Mouse (Mus musculus) left cerebral cortex, postnatal 14 days (tissue): ENCODE results near the gene Srsf3. TPM values are rescaled to one million over a fixed set of nuclear protein-coding genes. Genes with fewer than 3 reads are reported as not detected.
"Not testable (repeated sequence)": the region's sequence is repeated elsewhere in the genome, so short reads cannot be mapped to it uniquely, and the experiment has no call there.

ENCODE experiments used
- DNase-seq, 2 experiments: peaks; one replicate each; pipeline ENCODE4 v3.0.0; 2021 to 2022; ENCODE audit warnings: low spot score in 2 of 2, mixed read lengths in 1 of 2
- intact Hi-C: fragments of 180-260 bp; cut with DNase I; formaldehyde crosslinking; loops from one replicate; pipeline ENCODE4 v1.15.1; 2025
- total RNA-seq, 2 experiments: library from RNA; stranded (reverse); gene quantifications; 2 replicates each; pipeline ENCODE4 v1.2.3; 2021

Srsf3 gene
- total RNA-seq, 2 experiments from 2014 or later = 125 to 127 TPM

DNA sequence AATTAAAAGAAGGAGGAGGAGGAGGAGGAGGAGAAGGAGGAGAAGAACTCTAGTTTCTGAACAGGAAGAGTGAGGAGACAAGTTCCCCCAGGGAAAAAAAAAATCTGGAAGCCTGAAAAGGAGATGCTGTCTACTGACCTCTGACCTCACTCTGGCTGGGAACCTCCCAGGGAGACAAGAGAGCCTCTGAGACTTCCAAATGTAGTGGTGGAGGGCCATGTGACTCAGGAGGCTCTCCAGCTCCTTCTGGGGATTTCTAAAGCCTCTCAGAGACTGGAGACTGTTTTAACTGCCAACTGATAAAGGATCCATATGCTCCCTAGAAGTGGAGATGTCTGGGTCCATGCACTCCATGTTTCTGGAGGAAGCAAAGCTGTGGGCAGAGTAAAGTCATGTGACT is 18.2 kb upstream of the Srsf3 start:
- no peak for DNase-seq
- intact Hi-C loops = no loop called here

DNA sequence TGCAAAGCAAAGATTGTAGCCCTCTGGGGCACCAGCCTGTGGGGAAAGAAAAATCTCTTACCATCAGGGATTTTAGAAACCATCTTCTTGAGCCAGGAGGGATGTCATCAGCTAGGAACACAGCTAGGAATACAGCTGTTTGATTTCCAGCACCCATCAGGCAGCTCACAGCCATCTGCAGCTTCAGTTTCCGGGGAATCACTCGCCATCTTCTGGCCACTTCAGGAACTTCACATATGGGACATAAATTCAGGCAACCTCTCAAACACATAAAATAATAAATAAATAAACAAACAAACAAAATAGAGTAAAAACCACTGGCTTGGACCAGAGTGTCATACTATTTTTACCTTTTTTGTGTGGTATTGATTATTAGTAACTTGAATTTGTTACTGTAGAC is 16.8 kb upstream of the Srsf3 start:
- intact Hi-C loops = no loop called here
- peak in 1 of 2 experiments; percentile 51 for DNase-seq

DNA sequence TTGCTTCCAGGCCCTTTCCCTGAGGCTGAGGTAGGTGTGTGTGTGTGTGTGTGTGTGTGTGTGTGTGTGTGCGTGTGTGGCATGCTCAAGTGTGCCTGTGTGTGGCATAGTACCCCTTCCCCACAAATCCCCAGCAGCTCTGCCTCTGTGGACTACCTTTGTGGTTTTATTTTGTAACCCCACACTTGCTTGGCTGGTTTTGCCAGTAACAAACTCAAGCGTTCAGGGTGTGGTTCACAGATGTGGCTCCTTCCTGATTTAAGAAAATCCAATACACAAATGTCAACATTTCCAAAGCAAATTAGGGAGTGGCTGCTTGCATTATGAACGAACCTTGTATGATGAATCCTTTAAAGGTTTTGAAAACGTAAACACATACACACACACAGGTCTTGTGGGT is 15.7 kb upstream of the Srsf3 start:
- no peak for DNase-seq

DNA sequence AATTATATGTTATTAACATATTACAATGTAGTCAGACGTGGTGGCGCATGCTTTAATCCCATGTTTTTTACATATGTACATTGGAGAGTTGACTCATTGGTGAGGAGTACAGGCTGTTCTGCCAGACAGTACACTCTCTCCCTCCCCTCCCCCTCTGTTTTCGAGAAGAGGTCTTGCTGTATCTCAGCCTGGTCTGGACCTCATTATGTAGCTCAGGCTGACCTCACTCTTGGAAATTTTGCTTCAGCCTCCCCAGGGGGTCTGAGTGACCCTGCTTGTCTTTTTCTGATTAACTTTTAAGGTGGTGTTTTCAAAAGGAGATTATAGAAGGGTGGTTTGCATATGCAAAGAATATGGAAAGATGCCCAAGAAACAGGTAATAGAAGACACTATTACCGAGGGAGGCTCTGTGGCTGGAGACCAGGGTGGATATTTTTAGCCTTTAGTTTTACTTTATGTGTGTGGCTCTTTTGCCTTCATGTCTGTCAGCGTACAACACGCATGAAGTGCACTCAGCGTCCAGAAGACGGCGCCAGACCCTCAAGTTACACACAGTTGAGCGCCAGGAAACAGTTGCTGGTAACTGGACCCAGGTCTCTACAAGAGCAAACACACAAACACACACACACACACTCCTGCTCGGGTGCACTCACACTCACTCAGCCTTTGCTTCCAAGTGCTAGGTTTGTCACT is 14.0 kb upstream of the Srsf3 start:
- no peak for DNase-seq
- intact Hi-C loops = no loop called here

More for the DNA sequence above, 15.7 kb upstream of the Srsf3 start:
- intact Hi-C loops = no loop called here

DNA sequence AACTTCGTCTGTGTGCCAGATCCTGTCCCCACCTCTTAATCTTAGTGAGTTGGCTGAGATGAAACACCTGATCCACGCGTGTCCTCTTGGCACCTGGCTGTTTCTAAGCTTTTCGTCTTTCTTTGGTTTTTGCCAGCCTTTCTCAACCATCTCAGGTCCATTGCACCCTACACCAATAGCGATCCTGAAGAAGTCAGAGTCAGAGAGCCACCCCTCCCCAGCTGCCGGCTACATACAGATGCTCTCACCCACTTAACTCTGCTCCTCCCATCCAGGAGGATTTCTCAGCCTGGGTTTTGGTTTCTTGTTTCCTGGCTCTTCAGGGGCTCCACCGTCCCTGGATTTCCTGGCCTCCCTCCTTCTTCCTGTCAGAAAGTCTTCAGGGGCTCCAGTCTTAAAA is 13.0 kb upstream of the Srsf3 start:
- DNase-seq = no peak
- intact Hi-C loops = no loop called here

DNA sequence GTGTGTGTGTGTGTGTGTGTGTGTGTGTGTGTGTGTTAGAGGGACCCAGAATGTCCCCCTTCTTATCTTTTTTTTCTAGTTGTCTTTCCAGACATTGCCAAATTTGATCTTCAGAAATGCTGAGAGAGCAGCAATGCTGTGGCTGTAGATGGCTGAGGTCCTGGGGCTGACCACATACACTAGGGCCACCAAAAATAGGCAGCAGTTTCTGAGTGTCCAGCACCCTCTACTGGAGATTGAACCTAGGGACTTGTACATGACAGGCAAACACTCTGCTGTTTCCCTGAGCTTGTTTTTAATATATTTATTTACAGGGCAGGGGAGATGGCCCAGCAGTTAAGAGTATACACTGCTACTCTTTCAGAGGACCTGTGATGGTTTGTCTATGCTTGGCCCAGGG is 12.0 kb upstream of the Srsf3 start:
- DNase-seq = no peak
- intact Hi-C loops = no loop called here

DNA sequence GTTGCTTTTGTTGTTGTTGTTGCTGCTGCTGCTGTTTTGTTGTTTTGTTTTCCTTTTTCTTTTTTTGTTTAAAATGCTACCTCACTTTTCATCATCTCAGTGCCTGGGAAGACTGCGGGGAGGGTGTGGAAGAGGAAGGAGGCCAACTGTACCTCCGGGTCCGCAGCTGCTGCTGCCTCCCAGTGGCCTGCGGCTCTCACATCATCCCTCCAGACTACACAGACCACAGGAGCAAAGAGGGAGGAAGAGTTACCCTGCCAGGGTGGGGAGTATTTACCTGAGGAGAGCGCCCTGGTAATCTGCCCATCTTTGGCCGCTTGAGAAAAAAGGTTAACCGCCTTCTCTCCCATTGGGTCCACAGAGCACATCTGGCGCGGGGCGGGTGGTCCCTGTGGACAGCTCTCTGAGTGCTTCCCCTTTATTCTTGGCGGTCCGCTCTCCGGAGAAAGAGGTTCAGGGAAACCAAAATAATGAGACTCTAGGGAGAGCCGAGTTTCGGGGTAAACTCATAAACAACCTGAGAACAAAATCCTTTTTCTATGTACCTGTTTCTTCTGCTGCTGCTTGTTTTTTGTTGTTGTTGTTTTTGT is 10.1 kb upstream of the Srsf3 start:
- no peak for DNase-seq
- intact Hi-C loops = no loop called here

- intact Hi-C loops = no loop called here
Observed at GRCm38 (mm10) chr17:29023346-29023745, 9.1 kb upstream of the Srsf3 start.

DNA sequence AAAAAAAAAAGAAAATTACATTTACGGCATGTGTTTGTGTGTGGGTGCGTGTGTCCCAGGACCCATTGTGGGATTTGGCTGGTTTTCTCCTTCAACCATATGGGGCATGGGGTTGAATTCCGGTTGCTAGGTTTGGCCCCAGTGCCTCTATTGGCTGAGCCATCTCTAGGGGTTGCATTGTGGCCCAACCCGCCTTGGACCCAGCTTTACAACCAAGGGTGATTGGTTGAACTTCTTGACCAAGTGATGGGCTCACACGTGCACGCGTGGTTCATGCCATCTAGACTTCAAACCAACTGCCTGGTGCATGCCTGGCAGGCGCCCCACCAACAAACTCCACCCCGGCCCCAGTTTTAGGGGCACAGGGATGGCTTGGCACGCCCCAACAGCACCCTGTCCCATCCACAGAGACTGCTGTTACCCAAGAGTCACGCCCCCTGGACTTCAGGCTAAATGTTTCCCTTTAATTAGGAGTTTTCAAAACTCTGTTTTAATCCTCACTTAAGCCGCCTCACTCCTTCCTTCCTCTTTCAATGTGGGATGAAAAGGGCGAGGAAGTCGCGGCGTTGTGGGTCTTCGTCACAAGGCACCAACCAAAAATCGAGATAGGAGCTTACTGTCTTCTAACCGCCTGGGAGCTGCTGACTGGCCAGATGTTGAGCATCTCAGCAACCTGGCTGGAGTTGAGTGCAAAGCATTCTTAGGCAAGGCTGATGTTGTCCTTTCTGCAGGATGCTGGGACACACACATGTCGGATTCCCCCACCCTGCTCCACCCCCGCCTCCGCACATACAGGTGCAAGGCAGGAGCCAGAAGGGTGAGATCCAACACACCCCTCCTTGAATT is 8.2 kb upstream of the Srsf3 start:
- DNase-seq = no peak
- intact Hi-C loops = no loop called here

More at GRCm38 (mm10) chr17:29023346-29023745, 9.1 kb upstream of the Srsf3 start:
- no peak for DNase-seq

DNA sequence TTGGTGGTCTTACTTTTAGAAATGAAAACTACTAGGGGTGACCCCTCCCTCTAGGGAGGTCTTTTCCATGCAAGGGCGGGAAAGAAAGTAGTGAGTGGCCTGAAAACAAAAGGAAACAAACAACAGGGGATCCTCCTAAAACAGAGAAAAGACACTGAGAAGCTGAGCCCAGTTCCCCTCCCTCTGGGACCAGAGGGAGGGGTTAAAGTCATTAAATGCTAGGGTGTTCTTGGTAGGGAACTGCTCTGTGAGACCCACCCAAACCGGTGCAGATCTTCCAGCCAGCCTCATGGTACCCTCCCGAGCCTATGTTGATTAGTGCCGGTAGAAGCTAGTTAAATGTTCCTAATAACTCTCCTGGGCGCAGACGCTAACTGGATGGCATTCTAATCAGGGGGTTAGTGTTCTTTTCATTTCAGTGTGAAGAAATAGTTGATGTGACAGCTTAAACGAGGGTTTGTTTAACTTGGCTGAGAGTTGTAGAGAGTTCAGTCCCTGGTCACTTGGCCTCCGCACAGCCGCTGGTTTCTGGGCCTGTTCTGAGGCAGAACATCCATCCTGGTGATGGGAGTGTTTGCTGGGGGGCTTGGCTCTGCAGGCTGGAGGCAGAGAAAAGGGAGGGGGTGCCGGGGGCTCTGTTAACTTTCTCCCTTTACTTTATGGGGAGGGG is 7.4 kb upstream of the Srsf3 start:
- DNase-seq = no peak
- intact Hi-C loops = no loop called here

DNA sequence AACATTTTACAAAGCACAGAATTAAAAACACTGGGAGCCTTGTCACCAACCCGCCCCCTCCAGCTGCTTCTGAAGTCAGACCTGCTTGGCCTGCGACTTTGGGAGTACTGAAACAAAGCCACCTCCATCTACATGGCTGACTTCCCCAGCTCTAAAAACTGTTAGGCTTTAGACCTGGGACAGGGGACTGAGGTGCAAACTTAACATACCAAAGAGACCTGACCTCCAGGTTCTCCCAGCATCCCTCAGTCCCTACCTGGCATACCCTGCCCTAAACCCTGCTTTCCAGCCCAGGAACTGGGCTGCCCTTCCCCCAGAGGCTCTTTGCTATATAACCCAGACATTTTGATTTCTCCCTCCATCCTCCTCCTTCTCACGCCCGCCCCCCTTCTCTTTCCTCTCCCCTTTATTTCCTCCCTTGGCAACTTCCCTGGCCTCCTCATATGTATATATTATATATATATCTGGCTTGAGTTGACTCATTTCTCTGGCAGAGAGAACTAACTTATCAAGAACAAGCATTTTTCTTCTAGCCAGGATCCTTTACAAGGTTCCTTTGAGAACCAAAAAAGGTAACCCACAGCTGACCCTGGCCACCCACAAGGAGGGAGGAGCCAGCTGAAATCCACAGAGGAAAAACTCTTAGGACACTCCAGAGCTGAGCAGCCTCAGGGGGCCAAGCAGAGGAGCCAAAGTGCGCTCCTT is 5.6 kb upstream of the Srsf3 start:
- intact Hi-C loops = no loop called here
- DNase-seq = no peak

DNA sequence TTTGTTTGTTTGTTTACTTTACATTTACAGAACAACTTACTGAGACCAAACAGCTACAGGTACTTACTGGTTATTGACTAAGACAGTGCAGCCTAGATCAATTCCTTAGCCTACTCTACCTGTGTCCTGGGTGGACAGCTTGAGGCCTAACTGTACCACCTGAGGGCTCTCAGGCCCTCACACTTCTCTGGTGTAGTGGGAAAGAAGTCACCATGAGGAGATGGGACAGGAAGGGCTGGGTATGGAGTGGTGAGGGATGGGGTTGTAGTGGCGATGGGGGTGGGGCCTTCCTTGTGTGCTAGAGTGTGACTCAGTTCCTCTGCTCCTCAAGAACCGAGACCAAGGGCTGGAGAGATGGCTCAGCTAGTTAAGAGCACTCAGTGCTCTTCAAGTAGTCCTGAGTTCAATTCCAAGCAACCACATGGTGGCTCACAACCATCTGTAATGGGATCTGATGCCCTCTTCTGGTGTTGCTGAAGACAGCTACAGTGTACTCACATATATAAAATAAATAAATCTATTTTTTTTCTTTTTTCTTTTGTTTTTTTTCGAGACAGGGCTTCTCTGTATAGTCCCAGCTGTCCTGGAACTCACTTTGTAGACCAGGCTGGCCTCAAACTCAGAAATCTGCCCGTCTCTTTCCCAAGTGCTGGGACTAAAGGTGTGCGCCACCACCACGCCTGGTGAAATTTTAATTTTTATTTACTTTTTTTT is 1.9 kb upstream of the Srsf3 start:
- intact Hi-C loops = no loop called here
- no peak for DNase-seq

- intact Hi-C loops, DNase-seq: not testable (repeated sequence)
Observed at GRCm38 (mm10) chr17:29031085-29031711, 1.2 kb upstream of the Srsf3 start.

GRCm38 (mm10) chr17:29031771-29032273 is 606 bp upstream of the Srsf3 start:
- no peak for DNase-seq
- intact Hi-C loops = no loop called here

- intact Hi-C loops = no loop called here
- DNase-seq = no peak
Observed at GRCm38 (mm10) chr17:29033569-29034061, 1.2 kb downstream of the Srsf3 start.

GRCm38 (mm10) chr17:29034264-29034663 is 1.8 kb downstream of the Srsf3 start:
- intact Hi-C loops = no loop called here
- no peak for DNase-seq

DNA sequence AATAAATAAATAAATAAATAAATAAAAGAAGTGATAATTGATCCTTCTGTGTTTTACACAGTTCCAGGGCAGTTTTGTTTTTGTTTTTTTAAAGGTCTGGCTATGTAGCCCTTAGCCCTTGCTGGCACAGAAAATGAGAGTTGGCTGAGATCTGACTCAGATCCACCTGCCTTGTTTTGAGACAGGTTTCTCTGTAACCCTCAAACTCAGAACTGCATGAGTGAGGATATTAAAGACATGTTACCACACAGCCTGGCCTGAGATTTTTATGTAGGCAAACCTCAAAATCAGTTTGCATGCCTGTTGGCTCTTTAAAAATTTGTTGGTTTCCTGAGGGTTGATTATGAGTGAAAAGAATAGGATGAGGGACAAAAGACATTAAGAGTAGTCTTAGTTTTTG is 3.1 kb downstream of the Srsf3 start:
- intact Hi-C loops = no loop called here
- DNase-seq = no peak

DNA sequence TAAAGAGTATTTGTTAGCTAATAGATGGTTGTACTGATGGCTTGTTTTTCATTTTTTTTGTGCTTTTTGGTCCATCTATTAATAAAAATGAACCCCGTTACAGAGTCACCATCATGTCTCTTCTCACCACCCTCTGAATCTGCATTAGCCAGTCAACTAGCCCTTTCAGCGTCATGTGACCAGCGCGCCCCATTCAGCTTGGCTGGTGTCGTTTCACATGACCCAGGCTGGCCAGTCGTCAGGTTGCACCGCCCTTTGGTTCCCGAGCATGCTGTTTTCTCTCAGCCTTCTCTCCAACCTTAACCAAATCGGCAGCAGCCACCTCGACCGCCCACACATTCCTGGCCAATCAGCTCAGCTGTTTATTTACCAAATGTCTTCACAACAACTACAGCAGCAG is 6.9 kb downstream of the Srsf3 start:
- intact Hi-C loops = no loop called here
- no peak for DNase-seq
